Mouse (Mus musculus): Measurements from ENCODE around the gene Olfr601. TPM values are rescaled to one million over a fixed set of nuclear protein-coding genes. Genes with fewer than 3 reads are reported as not detected.
"Not testable (repeated sequence)": the region's sequence is repeated elsewhere in the genome, so short reads cannot be mapped to it uniquely, and the experiment has no call there.

The Olfr601 gene
- total RNA-seq (2014; rRNA removed; ENCODE audit: low replicate concordance): not detected in 2 replicates
- not detected in 2 replicates for polyA plus RNA-seq (2015; fragmentation: Nextera tagmentation; extraction: Ambion mirVana)

DNA sequence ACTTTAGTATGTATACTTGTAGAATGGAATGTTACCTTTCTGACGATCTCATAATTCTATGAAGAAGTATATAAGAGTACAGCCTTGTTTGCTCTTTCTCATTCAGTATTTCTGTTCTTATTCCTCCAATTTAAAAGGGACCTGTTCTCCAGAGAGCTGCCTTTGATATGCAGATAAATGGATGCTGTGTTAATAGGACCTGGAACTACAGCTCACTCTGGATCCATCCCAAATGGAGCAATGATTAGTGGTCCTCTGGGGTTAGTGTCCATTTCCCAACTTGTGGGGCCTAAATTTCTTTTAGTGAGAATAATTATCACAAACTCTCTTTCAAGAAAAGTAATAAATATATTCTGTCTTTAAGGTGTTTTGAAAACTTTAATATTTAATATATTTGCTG lies at the start of gene Olfr601:
Gene Olfr601 (minus strand): TSS at position 101 of the 400 bp plus-strand sequence.
- no peaks in the 10 kb centered on the region for H3K36me3 ChIP-seq (replicated peaks; ENCODE audit: control insufficient read depth, insufficient read depth, low read length)
- no peak within 1 kb of the TSS for H3K27ac ChIP-seq (ENCODE audit: low read depth)
- H3K9ac ChIP-seq (replicated peaks; ENCODE audit: low read depth, low read length): no peak within 1 kb of the TSS
- H3K4me2 ChIP-seq (ENCODE audit: low read depth, low read length): no peak within 1 kb of the TSS
- no peak for ATAC-seq (ENCODE audit: insufficient read depth, low read depth)
- WGBS: 93% methylated on average over 1 of the region's 1 CpGs
- H3K4me3 ChIP-seq (ENCODE audit: low read depth, low read length): no peak within 1 kb of the TSS
- no peaks in the 10 kb centered on the region for H3K27me3 ChIP-seq (ENCODE audit: control insufficient read depth, insufficient read depth, low read length)
- no peaks in the 10 kb centered on the region for H3K4me1 ChIP-seq (ENCODE audit: control insufficient read depth, insufficient read depth)
- H3K9me3 ChIP-seq (replicated peaks; ENCODE audit: control insufficient read depth, low read length): no peaks in the 10 kb centered on the region
- TF ChIP-seq CTCF (IDR thresholded peaks at IDR 0.05; ENCODE audit: low read depth) (no peak), EP300 (IDR thresholded peaks at IDR 0.05; ENCODE audit: low read depth) (no peak)
- DNase-seq (ENCODE audit: low spot score): no peak

DNA sequence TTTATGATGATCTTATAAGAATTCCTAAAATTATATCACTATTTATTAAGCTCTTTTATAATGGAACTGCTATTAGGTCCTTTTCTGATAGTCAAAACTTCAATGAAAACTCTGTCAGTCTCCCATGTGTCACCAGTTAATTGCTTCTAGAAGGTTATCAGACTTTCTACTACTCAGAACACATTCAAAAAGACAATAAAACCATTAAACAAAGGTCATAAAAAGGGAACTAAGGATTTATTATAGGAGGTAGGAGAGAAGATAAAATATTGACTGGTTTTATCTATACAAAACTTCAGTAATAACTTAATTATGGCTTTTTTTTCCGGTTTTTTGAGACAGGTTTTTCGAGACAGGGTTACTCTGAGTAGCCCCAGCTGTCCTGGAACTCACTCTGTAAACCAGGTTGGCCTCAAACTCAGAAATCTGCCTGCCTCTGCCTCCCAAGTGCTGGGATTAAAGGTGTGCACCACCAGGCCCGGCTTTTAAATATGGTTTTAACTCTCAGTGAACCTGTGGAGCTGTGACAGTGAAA lies 44.1 kb upstream of the Olfr601 start:
- not testable (repeated sequence) for H3K27me3 ChIP-seq (ENCODE audit: control insufficient read depth, insufficient read depth, low read length); H3K4me3 ChIP-seq (ENCODE audit: low read depth, low read length); H3K9ac ChIP-seq (replicated peaks; ENCODE audit: low read depth, low read length); H3K27ac ChIP-seq (ENCODE audit: low read depth); ATAC-seq (ENCODE audit: insufficient read depth, low read depth); H3K4me2 ChIP-seq (ENCODE audit: low read depth, low read length); H3K36me3 ChIP-seq (replicated peaks; ENCODE audit: control insufficient read depth, insufficient read depth, low read length); H3K4me1 ChIP-seq (ENCODE audit: control insufficient read depth, insufficient read depth); H3K9me3 ChIP-seq (replicated peaks; ENCODE audit: control insufficient read depth, low read length); DNase-seq (ENCODE audit: low spot score)
- WGBS: 65% methylated on average over 3 of the region's 3 CpGs

GRCm38 (mm10) chr7:103398981-103399380 lies 36.5 kb upstream of the Olfr601 start:
- Histone ChIP-seq H3K9me3 (replicated peaks; ENCODE audit: control insufficient read depth, low read length) (no peaks in the 10 kb centered on the region), H3K27ac (ENCODE audit: low read depth) (no peak overlapping the region), H3K9ac (replicated peaks; ENCODE audit: low read depth, low read length) (no peak overlapping the region), H3K4me2 (ENCODE audit: low read depth, low read length) (no peak overlapping the region), H3K4me3 (ENCODE audit: low read depth, low read length) (no peak overlapping the region), H3K4me1 (ENCODE audit: control insufficient read depth, insufficient read depth) (no peaks in the 10 kb centered on the region), H3K36me3 (replicated peaks; ENCODE audit: control insufficient read depth, insufficient read depth, low read length) (no peaks in the 10 kb centered on the region), H3K27me3 (ENCODE audit: control insufficient read depth, insufficient read depth, low read length) (no peaks in the 10 kb centered on the region)
- ATAC-seq (ENCODE audit: insufficient read depth, low read depth): no peak
- TF ChIP-seq EP300 (IDR thresholded peaks at IDR 0.05; ENCODE audit: low read depth) (no peak), CTCF (IDR thresholded peaks at IDR 0.05; ENCODE audit: low read depth) (no peak)
- WGBS: 15% methylated on average over 1 of the region's 1 CpGs
- DNase-seq (ENCODE audit: low spot score): no peak

- Histone ChIP-seq H3K4me3 (ENCODE audit: low read depth, low read length) (no peak overlapping the region), H3K27me3 (ENCODE audit: control insufficient read depth, insufficient read depth, low read length) (no peaks in the 10 kb centered on the region), H3K4me1 (ENCODE audit: control insufficient read depth, insufficient read depth) (no peaks in the 10 kb centered on the region), H3K9me3 (replicated peaks; ENCODE audit: control insufficient read depth, low read length) (no peaks in the 10 kb centered on the region), H3K27ac (ENCODE audit: low read depth) (no peak overlapping the region), H3K9ac (replicated peaks; ENCODE audit: low read depth, low read length) (no peak overlapping the region), H3K4me2 (ENCODE audit: low read depth, low read length) (no peak overlapping the region), H3K36me3 (replicated peaks; ENCODE audit: control insufficient read depth, insufficient read depth, low read length) (no peaks in the 10 kb centered on the region)
- DNase-seq (ENCODE audit: low spot score) (no peak), ATAC-seq (ENCODE audit: insufficient read depth, low read depth) (no peak)
- TF ChIP-seq EP300 (IDR thresholded peaks at IDR 0.05; ENCODE audit: low read depth) (no peak), CTCF (IDR thresholded peaks at IDR 0.05; ENCODE audit: low read depth) (no peak)
These were observed 35.3 kb upstream of the Olfr601 start for GRCm38 (mm10) chr7:103397758-103398157.

GRCm38 (mm10) chr7:103386077-103386476 lies 23.6 kb upstream of the Olfr601 start, which contains the start of gene Olfr603:
TSS of gene Olfr603 (minus strand) at chr7:103386177.
- TF ChIP-seq CTCF (IDR thresholded peaks at IDR 0.05; ENCODE audit: low read depth): no peak
- TF ChIP-seq EP300 (IDR thresholded peaks at IDR 0.05; ENCODE audit: low read depth): no peak
- ATAC-seq (ENCODE audit: insufficient read depth, low read depth) (no peak), DNase-seq (ENCODE audit: low spot score) (no peak)
- Histone ChIP-seq H3K9me3 (replicated peaks; ENCODE audit: control insufficient read depth, low read length) (no peaks in the 10 kb centered on the region), H3K27ac (ENCODE audit: low read depth) (no peak within 1 kb of the TSS), H3K9ac (replicated peaks; ENCODE audit: low read depth, low read length) (no peak within 1 kb of the TSS), H3K36me3 (replicated peaks; ENCODE audit: control insufficient read depth, insufficient read depth, low read length) (no peaks in the 10 kb centered on the region), H3K4me2 (ENCODE audit: low read depth, low read length) (no peak within 1 kb of the TSS), H3K4me3 (ENCODE audit: low read depth, low read length) (no peak within 1 kb of the TSS), H3K27me3 (ENCODE audit: control insufficient read depth, insufficient read depth, low read length) (no peaks in the 10 kb centered on the region), H3K4me1 (ENCODE audit: control insufficient read depth, insufficient read depth) (no peaks in the 10 kb centered on the region)

GRCm38 (mm10) chr7:103349569-103349968 lies 12.9 kb downstream of the Olfr601 start, which contains the start of gene Olfr600:
TSS of gene Olfr600 (minus strand) at chr7:103349669.
- Histone ChIP-seq H3K27ac (ENCODE audit: low read depth) (no peak within 1 kb of the TSS), H3K4me2 (ENCODE audit: low read depth, low read length) (no peak within 1 kb of the TSS), H3K36me3 (replicated peaks; ENCODE audit: control insufficient read depth, insufficient read depth, low read length) (no peaks in the 10 kb centered on the region), H3K27me3 (ENCODE audit: control insufficient read depth, insufficient read depth, low read length) (no peaks in the 10 kb centered on the region), H3K9me3 (replicated peaks; ENCODE audit: control insufficient read depth, low read length) (no peaks in the 10 kb centered on the region), H3K4me3 (ENCODE audit: low read depth, low read length) (no peak within 1 kb of the TSS), H3K4me1 (ENCODE audit: control insufficient read depth, insufficient read depth) (no peaks in the 10 kb centered on the region), H3K9ac (replicated peaks; ENCODE audit: low read depth, low read length) (no peak within 1 kb of the TSS)
- DNase-seq (ENCODE audit: low spot score): no peak
- TF ChIP-seq EP300 (IDR thresholded peaks at IDR 0.05; ENCODE audit: low read depth) (no peak), CTCF (IDR thresholded peaks at IDR 0.05; ENCODE audit: low read depth) (no peak)
- ATAC-seq (ENCODE audit: insufficient read depth, low read depth): no peak

Data from heart, postnatal 0 days (tissue).